Mouse (Mus musculus) cerebellum, postnatal 10 days (tissue): ENCODE measurements at regions not wholly inside any gene's neighbourhood (a gene's known extent, or its start where the extent isn't known, plus 50 kb on each side); places are given as distances from the start of the nearest gene placed in this dataset.
"Not testable (repeated sequence)": the region's sequence is repeated elsewhere in the genome, so short reads cannot be mapped to it uniquely, and the experiment has no call there.

Experiments
- DNase-seq, 2 experiments: peaks; one replicate each; pipeline ENCODE4 v3.0.0; 2021; ENCODE audit warnings: mixed read lengths in 2 of 2

- not testable (repeated sequence) for DNase-seq
These were observed 90.8 kb upstream of the Srd5a2 start for GRCm38 (mm10) chr17:74138517-74138916.

- peak; percentile 17 for DNase-seq
These were observed 87.3 kb upstream of the Srd5a2 start for GRCm38 (mm10) chr17:74134976-74135375.

GRCm38 (mm10) chr17:74131534-74131933 is 83.8 kb upstream of the Srd5a2 start:
- DNase-seq = no peak

GRCm38 (mm10) chr17:74122944-74123343 is 75.2 kb upstream of the Srd5a2 start:
- no peak for DNase-seq

- DNase-seq = no peak
These were observed 73.3 kb upstream of the Srd5a2 start for GRCm38 (mm10) chr17:74120969-74121368.
